Mouse (Mus musculus) MEL (cell line): ENCODE measurements around the gene Wfdc15b.

Experiments
- BHLHE40 ChIP-seq: IDR thresholded peaks from 2 replicates; pipeline ENCODE4 v1.6.1; 2012; ENCODE audit warnings: low read depth, mild to moderate bottlenecking, inconsistent platforms, low read length, improper control_type of control experiment, borderline replicate concordance
- CTCF ChIP-seq, 3 experiments: IDR thresholded peaks in 2 of 3; conservative IDR thresholded peaks in 1 of 3; 2 replicates each; pipeline ENCODE4 v1.5.1; 2011 to 2012; ENCODE audit warnings: low read length in 3 of 3, low read depth in 2 of 3, mild to moderate bottlenecking in 2 of 3, improper control_type of control experiment in 1 of 3, inconsistent platforms in 1 of 3, mixed read lengths in 1 of 3, moderate library complexity in 1 of 3; ENCODE audit not compliant: control insufficient read depth in 1 of 3, insufficient read depth in 1 of 3, poor library complexity in 1 of 3, severe bottlenecking in 1 of 3
- GABPA ChIP-seq: IDR thresholded peaks from 2 replicates; pipeline ENCODE4 v1.6.1; 2012; ENCODE audit warnings: low read depth, mild to moderate bottlenecking, inconsistent platforms, low read length, improper control_type of control experiment, moderate library complexity
- GATA1 ChIP-seq: IDR thresholded peaks from 2 replicates; pipeline ENCODE4 v1.6.1; 2011; ENCODE audit warnings: low read depth, low read length, improper control_type of control experiment
- POLR2A ChIP-seq, 2 experiments: IDR thresholded peaks; 2 replicates each; pipeline ENCODE4 v1.6.1; 2011 to 2012; ENCODE audit warnings: low read length in 2 of 2, mild to moderate bottlenecking in 2 of 2, control low read depth in 1 of 2, improper control_type of control experiment in 1 of 2, low read depth in 1 of 2, moderate library complexity in 1 of 2; ENCODE audit not compliant: control insufficient read depth in 1 of 2, insufficient read depth in 1 of 2, poor library complexity in 1 of 2
- SIN3A ChIP-seq: IDR thresholded peaks from 2 replicates; pipeline ENCODE4 v1.6.1; 2012; ENCODE audit warnings: low read length, improper control_type of control experiment, inconsistent platforms
- TAL1 ChIP-seq: IDR thresholded peaks from 2 replicates; pipeline ENCODE4 v1.6.1; 2012; ENCODE audit warnings: mild to moderate bottlenecking, inconsistent platforms, low read length, moderate library complexity, mixed read lengths
- USF1 ChIP-seq: IDR thresholded peaks from 2 replicates; pipeline ENCODE4 v1.6.1; 2014; ENCODE audit warnings: low read depth, mild to moderate bottlenecking, inconsistent platforms, low read length, improper control_type of control experiment, moderate library complexity
- ZMIZ1 ChIP-seq: IDR thresholded peaks from 2 replicates; pipeline ENCODE4 v1.6.1; 2012; ENCODE audit warnings: low read depth, mild to moderate bottlenecking, inconsistent platforms, low read length, improper control_type of control experiment, moderate library complexity

GRCm38 (mm10) chr2:164170326-164170725 lies 51.1 kb downstream of the Wfdc15b start:
- TF ChIP-seq GATA1: no peak
- TF ChIP-seq BHLHE40: no peak
- no peak for TF ChIP-seq USF1
- no peak for TF ChIP-seq ZMIZ1
- no peak for TF ChIP-seq SIN3A
- no peak for TF ChIP-seq GABPA
- TF ChIP-seq TAL1: no peak
- no peak for TF ChIP-seq CTCF (IDR thresholded peaks at IDR 0.05 in 2 of 3, conservative IDR thresholded peaks at IDR 0.05 in 1 of 3; ENCODE audit: control insufficient read depth in 1 of 3, insufficient read depth in 1 of 3, low read depth in 2 of 3, low read length in 3 of 3, poor library complexity in 1 of 3, severe bottlenecking in 1 of 3)
- TF ChIP-seq POLR2A (IDR thresholded peaks at IDR 0.05; ENCODE audit: control insufficient read depth in 1 of 2, insufficient read depth in 1 of 2, low read depth in 1 of 2, low read length in 2 of 2, poor library complexity in 1 of 2): no peak
